Mouse (Mus musculus): ENCODE results near the gene Stpg4. TPM values are rescaled to one million over a fixed set of nuclear protein-coding genes. Genes with fewer than 3 reads are reported as not detected.

Stpg4 gene
- total and polyA plus RNA-seq, 3 experiments, result not detected

DNA sequence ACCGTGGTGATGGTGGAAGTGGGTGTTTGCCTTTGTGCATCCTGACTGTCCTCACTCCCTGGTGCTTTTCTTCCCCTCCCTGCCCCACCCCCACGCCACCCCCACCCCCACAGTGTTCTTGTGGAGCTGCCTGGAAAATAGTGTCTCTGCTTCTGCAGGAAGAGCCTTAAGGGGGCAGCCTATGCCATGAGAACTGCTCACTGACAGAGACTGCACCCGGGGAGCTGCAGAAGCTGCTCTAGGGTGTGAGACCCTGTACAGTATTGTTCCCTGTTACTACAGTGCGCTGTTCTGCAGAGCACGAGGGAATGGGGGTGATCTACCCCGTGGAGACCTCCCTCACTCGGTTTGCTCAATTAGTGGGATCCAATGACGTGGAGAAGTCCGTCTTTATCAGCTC, 78.5 kb downstream of the Stpg4 start:
- H3K79me2 ChIP-seq (ENCODE audit: control insufficient read depth, insufficient read depth, low read length, poor library complexity), result no peaks in the 10 kb centered on the region
- H3K4me1 ChIP-seq (ENCODE audit: control insufficient read depth in 1 of 2, insufficient read depth in 2 of 2, low read length in 2 of 2), result peaks cover 4 to 12% of the 10 kb centered on the region in 2 experiments
- no peaks in the 10 kb centered on the region for H3K9me3 ChIP-seq (replicated peaks; ENCODE audit: insufficient read depth, low read length)
- H3K9ac ChIP-seq (ENCODE audit: control insufficient read depth, low read depth, low read length, poor library complexity, severe bottlenecking), result no peak overlapping the region
- H3K4me3 ChIP-seq (ENCODE audit: control insufficient read depth in 1 of 2, insufficient read depth in 1 of 2, low read depth in 2 of 2, low read length in 2 of 2), result no peak overlapping the region
- DNase-seq (ENCODE audit: low read depth, low spot score), result no peak
- TF ChIP-seq NELFE (IDR thresholded peaks at IDR 0.05; ENCODE audit: low read depth, low read length) (no peak), NRF1 (IDR thresholded peaks at IDR 0.05; ENCODE audit: insufficient read depth, low read depth, low read length, poor library complexity, severe bottlenecking) (no peak), MYB (IDR thresholded peaks at IDR 0.05; ENCODE audit: low read depth, low read length) (no peak), JUND (IDR thresholded peaks at IDR 0.05; ENCODE audit: low read depth, low read length) (no peak), MXI1 (IDR thresholded peaks at IDR 0.05; ENCODE audit: low read depth, low read length) (no peak), TBP (IDR thresholded peaks at IDR 0.05; ENCODE audit: low read depth, low read length) (no peak), ZC3H11A (IDR thresholded peaks at IDR 0.05; ENCODE audit: low read depth, low read length) (no peak), E2F4 (IDR thresholded peaks at IDR 0.05; ENCODE audit: borderline replicate concordance, low read depth, low read length) (no peak), MEF2A (IDR thresholded peaks at IDR 0.05; ENCODE audit: extremely low read depth, insufficient replicate concordance, low read depth, low read length, poor library complexity, severe bottlenecking) (no peak), EP300 (IDR thresholded peaks at IDR 0.05; ENCODE audit: low read depth in 1 of 2, low read length in 2 of 2) (no peak), KAT2A (conservative IDR thresholded peaks at IDR 0.05; ENCODE audit: low read depth, low read length) (no peak), TCF12 (IDR thresholded peaks at IDR 0.05; ENCODE audit: low read depth, low read length) (no peak), CHD2 (IDR thresholded peaks at IDR 0.05; ENCODE audit: low read length) (no peak), POLR2A (IDR thresholded peaks at IDR 0.05; ENCODE audit: control insufficient read depth in 1 of 2, insufficient read depth in 1 of 2, low read depth in 1 of 2, low read length in 2 of 2, poor library complexity in 1 of 2) (no peak), ZNF384 (IDR thresholded peaks at IDR 0.05; ENCODE audit: low read depth, low read length) (no peak)
- H3K27ac ChIP-seq (ENCODE audit: control insufficient read depth, low read depth, low read length), result no peak overlapping the region
- peaks cover 0 to 3% of the 10 kb centered on the region in 2 experiments; a peak in 2 of 4 replicates for H3K36me3 ChIP-seq (ENCODE audit: control insufficient read depth in 1 of 2, insufficient read depth in 2 of 2, low read length in 2 of 2)
- H3K27me3 ChIP-seq (ENCODE audit: control insufficient read depth in 1 of 2, insufficient read depth in 2 of 2, low read length in 2 of 2), result no peaks in the 10 kb centered on the region

DNA sequence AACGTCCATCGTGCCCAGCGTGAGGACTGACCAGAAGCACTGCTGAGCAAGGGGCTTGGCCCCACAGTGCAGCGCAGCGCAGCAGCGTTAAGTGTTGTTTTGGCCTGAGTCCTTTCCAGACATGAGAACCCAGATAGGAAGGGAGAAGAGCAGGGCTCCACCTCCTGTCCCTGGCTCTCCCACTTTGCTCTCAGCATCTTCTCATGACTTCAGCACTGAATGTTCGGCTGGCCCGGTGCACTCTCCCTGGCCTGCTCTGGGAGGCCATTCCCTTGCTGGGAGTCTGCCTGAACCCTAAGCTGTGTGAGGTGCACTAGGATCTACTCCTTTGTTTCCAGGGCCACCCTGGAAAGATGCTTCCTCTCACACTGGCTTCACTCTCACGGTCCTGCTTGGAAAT, 79.2 kb downstream of the Stpg4 start:
- H3K36me3 ChIP-seq (ENCODE audit: control insufficient read depth in 1 of 2, insufficient read depth in 2 of 2, low read length in 2 of 2), result peaks cover 0 to 3% of the 10 kb centered on the region in 2 experiments; a peak in 3 of 4 replicates
- H3K27ac ChIP-seq (ENCODE audit: control insufficient read depth, low read depth, low read length), result no peak overlapping the region
- H3K27me3 ChIP-seq (ENCODE audit: control insufficient read depth in 1 of 2, insufficient read depth in 2 of 2, low read length in 2 of 2), result no peaks in the 10 kb centered on the region
- peaks cover 4 to 12% of the 10 kb centered on the region in 2 experiments; a peak in 3 of 4 replicates for H3K4me1 ChIP-seq (ENCODE audit: control insufficient read depth in 1 of 2, insufficient read depth in 2 of 2, low read length in 2 of 2)
- no peaks in the 10 kb centered on the region for H3K9me3 ChIP-seq (replicated peaks; ENCODE audit: insufficient read depth, low read length)
- H3K9ac ChIP-seq (ENCODE audit: control insufficient read depth, low read depth, low read length, poor library complexity, severe bottlenecking), result no peak overlapping the region
- no peaks in the 10 kb centered on the region for H3K79me2 ChIP-seq (ENCODE audit: control insufficient read depth, insufficient read depth, low read length, poor library complexity)
- no peak overlapping the region for H3K4me3 ChIP-seq (ENCODE audit: control insufficient read depth in 1 of 2, insufficient read depth in 1 of 2, low read depth in 2 of 2, low read length in 2 of 2)
- no peak for TF ChIP-seq MYC (IDR thresholded peaks at IDR 0.05; ENCODE audit: low read depth, low read length)
- no peak for TF ChIP-seq CHD1 (IDR thresholded peaks at IDR 0.05; ENCODE audit: low read depth, low read length)
- TF ChIP-seq UBTF (IDR thresholded peaks at IDR 0.05; ENCODE audit: borderline replicate concordance, insufficient read depth, low read depth, low read length), result no peak
- TF ChIP-seq POLR2AphosphoS5 (IDR thresholded peaks at IDR 0.05; ENCODE audit: borderline replicate concordance, low read depth, low read length), result no peak
- no peak for TF ChIP-seq HCFC1 (IDR thresholded peaks at IDR 0.05; ENCODE audit: low read depth, low read length)
- DNase-seq (ENCODE audit: low read depth, low spot score), result no peak
